Mouse (Mus musculus): ENCODE results near the gene Pmm2.

The Pmm2 gene

GRCm38 (mm10) chr16:8685087-8685486, 47.6 kb downstream of the Pmm2 start:
- DNase-seq = peak; percentile 79 to 87

GRCm38 (mm10) chr16:8686121-8686870, 48.8 kb downstream of the Pmm2 start:
- peak; percentile 78 to 86 for DNase-seq

- DNase-seq = no peak
Observed at GRCm38 (mm10) chr16:8686871-8687535, 49.5 kb downstream of the Pmm2 start.

- DNase-seq = peak in 1 of 2 experiments; percentile 15
Observed at GRCm38 (mm10) chr16:8687559-8688112, 50.2 kb downstream of the Pmm2 start.

- DNase-seq = peak; percentile 94 to 95
Observed at GRCm38 (mm10) chr16:8689979-8690656, 52.6 kb downstream of the Pmm2 start.

- peak; percentile 56 to 62 for DNase-seq
Observed at GRCm38 (mm10) chr16:8691206-8691605, 53.7 kb downstream of the Pmm2 start.

GRCm38 (mm10) chr16:8699556-8699955, 62.1 kb downstream of the Pmm2 start:
- no peak for DNase-seq

- DNase-seq = peak in 1 of 2 experiments; percentile 54
Observed at GRCm38 (mm10) chr16:8700586-8700985, 63.1 kb downstream of the Pmm2 start.

GRCm38 (mm10) chr16:8711998-8712397, 74.5 kb downstream of the Pmm2 start:
- peak in 1 of 2 experiments; percentile 49 for DNase-seq

Data from cerebellum, postnatal 25 days (tissue).